Mouse (Mus musculus) C2C12 (cell line): ENCODE data around the gene Pth2. TPM values are rescaled to one million over a fixed set of nuclear protein-coding genes. Genes with fewer than 3 reads are reported as not detected.
A peak's percentile ranks its signal among the peaks of the same experiment; 100 is the strongest.

Source experiments
- H3K27me3 ChIP-seq: one replicate; pipeline ENCODE4 v1.6.1; 2011; ENCODE audit not compliant: control insufficient read depth, insufficient read depth, insufficient read length
- H3K36me3 ChIP-seq: one replicate; pipeline ENCODE4 v1.6.1; 2011; ENCODE audit not compliant: control insufficient read depth, insufficient read depth
- H3K4me3 ChIP-seq: one replicate; pipeline ENCODE4 v1.5.1; 2011; ENCODE audit warnings: mild to moderate bottlenecking, control low read depth; ENCODE audit not compliant: poor library complexity, insufficient read depth, severe bottlenecking
- H3K79me2 ChIP-seq: one replicate; pipeline ENCODE4 v1.6.1; 2011; ENCODE audit not compliant: control insufficient read depth, insufficient read depth
- H3K79me3 ChIP-seq: one replicate; pipeline ENCODE4 v1.6.1; 2011; ENCODE audit warnings: low read depth, control low read depth
- H3ac ChIP-seq: one replicate; pipeline ENCODE3; 2011; ENCODE audit warnings: low read depth; ENCODE audit not compliant: control insufficient read depth, insufficient read length
- CEBPB ChIP-seq: IDR thresholded peaks from one replicate; pipeline ENCODE4 v1.6.1; 2011; ENCODE audit warnings: low read depth, mild to moderate bottlenecking, control low read depth, moderate library complexity
- CTCF ChIP-seq: IDR thresholded peaks from one replicate; pipeline ENCODE4 v1.5.1; 2011; ENCODE audit not compliant: control insufficient read depth, insufficient read depth, insufficient read length
- FOSL1 ChIP-seq: IDR thresholded peaks from one replicate; pipeline ENCODE4 v1.8.0; 2011; ENCODE audit warnings: mild to moderate bottlenecking, low read length; ENCODE audit not compliant: poor library complexity, insufficient read depth, severe bottlenecking
- MAX ChIP-seq: IDR thresholded peaks from one replicate; pipeline ENCODE4 v1.6.1; 2011; ENCODE audit warnings: mild to moderate bottlenecking, control low read depth
- MYOD1 ChIP-seq: IDR thresholded peaks from one replicate; pipeline ENCODE4 v1.6.1; 2011; ENCODE audit warnings: low read depth; ENCODE audit not compliant: control insufficient read depth, insufficient read length
- MYOG ChIP-seq: IDR thresholded peaks from one replicate; pipeline ENCODE4 v1.6.1; 2011; ENCODE audit not compliant: control insufficient read depth, insufficient read length; ENCODE audit errors: extremely low read depth
- USF1 ChIP-seq: IDR thresholded peaks from one replicate; pipeline ENCODE4 v1.6.1; 2011; ENCODE audit warnings: low read depth, mild to moderate bottlenecking, control low read depth, moderate library complexity
- polyA plus RNA-seq: library from polyadenylated mRNA; unstranded; fragments of >200 nt; fragmentation: generic; extraction: Trizol; gene quantifications from one replicate; pipeline ENCODE4 v1.2.1, GENCODE M21; 2012; ENCODE audit warnings: missing spikeins

Pth2 gene
- polyA plus RNA-seq, 1 experiment, result not detected

DNA sequence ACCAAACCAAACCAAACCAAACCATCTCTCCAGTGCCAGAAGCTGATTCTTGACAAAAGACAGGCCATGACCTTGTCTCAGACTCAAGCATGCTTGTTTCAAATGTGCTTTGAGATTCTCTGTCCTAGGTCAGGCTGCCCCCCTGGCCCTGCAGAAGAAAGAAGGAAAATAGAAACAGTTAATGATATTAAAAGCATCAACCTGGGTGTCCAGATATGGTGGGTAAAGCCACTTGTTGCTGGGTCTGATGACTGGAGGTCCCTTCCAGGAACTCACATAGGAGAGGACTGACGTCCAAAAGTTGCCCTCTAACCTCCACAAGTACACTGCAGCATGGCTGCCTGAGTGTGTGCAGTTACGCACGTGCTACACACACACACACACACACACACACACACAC lies 19.9 kb upstream of the Pth2 start:
- H3ac ChIP-seq, result no peak overlapping the region
- H3K27me3 ChIP-seq, result peaks cover 21% of the 10 kb centered on the region
- no peaks in the 10 kb centered on the region for H3K36me3 ChIP-seq
- TF ChIP-seq FOSL1, result no peak
- no peak for TF ChIP-seq MYOG
- no peak for TF ChIP-seq CEBPB
- no peak for TF ChIP-seq MAX
- TF ChIP-seq CTCF, result no peak
- no peaks in the 10 kb centered on the region for H3K79me3 ChIP-seq
- H3K4me3 ChIP-seq, result no peak overlapping the region
- H3K79me2 ChIP-seq, result no peaks in the 10 kb centered on the region

DNA sequence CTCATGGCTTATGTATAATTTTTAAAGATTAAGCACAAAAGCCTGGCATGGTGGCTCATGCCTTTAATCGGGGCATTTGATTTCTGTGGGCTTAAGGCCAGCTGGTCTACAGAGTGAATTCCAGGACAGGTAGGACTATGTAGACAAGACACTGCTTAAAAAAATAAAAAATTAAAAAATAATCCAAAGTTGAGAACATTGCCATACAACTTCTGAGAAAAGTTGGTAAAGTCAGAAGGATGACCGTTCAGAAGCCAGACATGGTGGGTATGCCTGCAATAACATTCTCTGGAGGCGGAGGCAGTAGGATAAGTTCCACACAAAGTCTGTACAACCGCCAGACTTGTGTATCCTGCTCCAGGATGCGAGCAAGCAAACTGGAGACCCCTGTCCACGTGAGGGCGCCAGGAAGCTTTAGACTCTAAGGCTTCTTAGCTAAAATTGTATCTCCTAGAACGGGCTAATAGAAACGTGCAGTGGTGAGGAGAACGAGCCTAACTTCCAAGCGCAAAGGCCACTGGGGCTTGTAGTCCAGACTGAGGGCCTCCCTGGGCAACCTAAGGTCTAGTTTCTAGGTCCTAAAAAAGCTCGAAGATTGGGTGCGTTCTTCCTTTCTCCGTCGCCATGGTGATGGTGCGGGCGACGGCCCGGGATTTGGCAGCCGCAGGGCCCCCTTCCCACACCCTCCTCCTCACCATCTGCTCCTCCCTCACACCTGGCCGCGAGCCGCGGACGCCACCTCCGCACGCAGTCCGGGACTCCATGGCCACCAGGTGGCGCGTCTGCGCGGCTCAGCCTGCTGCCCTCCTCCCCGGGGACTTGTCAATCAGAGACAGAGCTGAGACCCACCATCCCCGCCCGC lies 19.0 kb upstream of the Pth2 start:
- TF ChIP-seq CTCF, result peak; percentile 99
- no peak for TF ChIP-seq MYOG
- peak; percentile 26 for TF ChIP-seq USF1
- no peak for TF ChIP-seq MAX
- TF ChIP-seq CEBPB, result no peak
- no peak for TF ChIP-seq MYOD1
- Histone ChIP-seq H3ac (no peak overlapping the region), H3K36me3 (no peaks in the 10 kb centered on the region), H3K4me3 (no peak overlapping the region), H3K79me3 (no peaks in the 10 kb centered on the region), H3K79me2 (no peaks in the 10 kb centered on the region), H3K27me3 (peaks cover 24% of the 10 kb centered on the region)

DNA sequence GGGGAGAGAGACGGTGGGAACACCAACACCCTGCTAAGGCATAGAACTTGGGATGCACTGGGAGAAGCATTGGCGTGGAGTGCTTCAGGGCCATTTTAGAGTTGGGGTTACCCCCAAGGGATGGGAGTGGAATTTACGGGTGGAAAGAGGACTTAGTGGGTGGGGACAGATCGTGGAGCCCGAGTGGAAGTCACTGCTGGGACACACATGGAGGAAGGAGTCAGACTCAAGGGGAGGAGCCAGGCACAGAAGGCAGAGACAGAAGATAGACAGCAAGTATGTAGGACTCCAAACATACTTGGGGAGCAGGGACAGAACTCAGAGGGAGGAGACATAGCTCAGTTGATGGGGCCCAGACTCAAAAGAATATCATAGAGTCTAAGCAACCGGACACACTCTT lies 18.2 kb upstream of the Pth2 start:
- Histone ChIP-seq H3K27me3 (peaks cover 31% of the 10 kb centered on the region), H3K79me3 (no peaks in the 10 kb centered on the region), H3K79me2 (no peaks in the 10 kb centered on the region), H3K4me3 (no peak overlapping the region), H3ac (no peak overlapping the region), H3K36me3 (no peaks in the 10 kb centered on the region)
- TF ChIP-seq CTCF, result no peak
- no peak for TF ChIP-seq CEBPB
- TF ChIP-seq USF1, result no peak
- no peak for TF ChIP-seq FOSL1
- TF ChIP-seq MAX, result no peak
- no peak for TF ChIP-seq MYOG
- TF ChIP-seq MYOD1, result no peak

DNA sequence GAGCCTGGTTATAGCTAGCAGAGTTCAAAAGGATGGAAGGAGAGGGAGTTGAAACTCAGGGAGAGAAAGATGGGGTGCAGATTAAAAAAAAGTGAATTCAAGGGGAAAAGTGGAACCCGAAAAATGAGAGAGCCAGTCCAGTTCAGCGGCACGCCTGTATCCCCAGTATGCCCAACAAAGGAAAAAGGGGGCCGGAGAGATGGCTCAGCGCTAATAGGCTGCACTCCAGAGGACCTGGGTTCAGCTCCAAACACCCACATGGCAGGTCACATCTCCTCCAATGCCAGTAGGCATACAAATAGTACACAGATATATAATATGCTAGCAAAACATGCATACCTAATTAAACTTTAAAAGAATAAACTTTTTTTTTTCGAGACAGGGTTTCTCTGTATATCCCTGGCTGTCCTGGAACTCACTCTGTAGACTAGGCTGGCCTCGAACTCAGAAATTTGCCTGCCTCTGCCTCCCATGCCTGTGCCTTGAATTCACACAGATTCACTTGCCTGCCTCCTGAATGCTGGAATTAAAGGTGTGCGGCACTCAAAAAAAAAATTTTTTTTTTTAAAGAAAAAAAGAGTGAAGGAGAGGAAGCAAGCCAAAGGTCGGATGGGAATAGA lies 17.7 kb upstream of the Pth2 start:
- H3K36me3 ChIP-seq, result no peaks in the 10 kb centered on the region
- no peak overlapping the region for H3ac ChIP-seq
- H3K27me3 ChIP-seq, result peaks cover 37% of the 10 kb centered on the region
- H3K4me3 ChIP-seq, result no peak overlapping the region
- H3K79me2 ChIP-seq, result no peaks in the 10 kb centered on the region
- TF ChIP-seq MYOG (no peak), USF1 (no peak), CEBPB (no peak), MAX (no peak), MYOD1 (no peak), FOSL1 (no peak), CTCF (no peak)
- H3K79me3 ChIP-seq, result no peaks in the 10 kb centered on the region

DNA sequence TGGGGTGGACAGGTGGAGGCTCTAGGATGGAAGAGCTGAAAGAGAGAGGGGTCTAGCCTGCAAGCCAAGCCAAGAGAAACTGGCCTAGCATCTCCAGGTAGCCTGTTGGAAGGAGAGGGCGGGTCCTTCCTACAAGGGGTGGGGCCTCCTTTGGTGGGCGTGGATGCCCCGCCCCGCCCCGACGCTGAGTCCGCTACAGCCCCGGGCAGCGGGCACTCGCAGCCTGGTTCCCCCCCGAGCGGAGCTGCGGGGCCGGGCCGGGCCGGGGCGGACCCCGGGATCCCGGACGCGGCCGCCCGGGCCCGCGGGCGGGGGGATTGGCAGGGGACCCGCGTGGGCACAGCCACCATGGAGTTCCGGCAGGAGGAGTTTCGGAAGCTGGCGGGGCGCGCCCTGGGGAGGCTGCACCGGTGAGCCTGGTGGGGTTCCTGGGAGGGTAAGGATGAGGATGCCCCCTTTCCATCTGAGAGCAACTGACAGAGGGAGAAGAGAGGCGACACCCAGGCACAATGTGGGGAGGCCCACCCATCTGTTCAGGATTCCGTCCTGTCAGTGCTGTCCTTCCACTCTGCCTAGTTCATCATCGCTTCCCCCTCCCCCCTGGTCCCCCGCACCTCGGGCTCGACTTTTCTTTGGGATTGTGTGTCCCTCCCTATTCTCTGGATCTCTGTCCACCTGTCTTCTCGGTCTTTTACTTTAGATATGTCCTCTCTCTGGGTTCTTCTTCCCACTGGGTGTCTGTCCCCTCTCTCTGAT lies 16.9 kb upstream of the Pth2 start, which contains the start of gene Slc17a7:
TSS of gene Slc17a7 (plus strand) at position 215 of the 756 bp plus-strand sequence.
- no peak within 1 kb of the TSS for H3K4me3 ChIP-seq
- no peaks in the 10 kb centered on the region for H3K79me2 ChIP-seq
- peak within 1 kb of the TSS; percentile 33 for H3ac ChIP-seq
- no peak for TF ChIP-seq MYOG
- no peaks in the 10 kb centered on the region for H3K36me3 ChIP-seq
- H3K79me3 ChIP-seq, result no peaks in the 10 kb centered on the region
- H3K27me3 ChIP-seq, result peaks cover 45% of the 10 kb centered on the region
